Mouse (Mus musculus) hindbrain, embryonic 15.5 days (tissue): ENCODE measurements around the gene Smco3. TPM values are rescaled to one million over a fixed set of nuclear protein-coding genes. Genes with fewer than 3 reads are reported as not detected.
A peak's percentile ranks its signal among the peaks of the same experiment; 100 is the strongest.

Experiments
- ATAC-seq: fragments of 200-750 bp; cut with Nextera tagmentation; 2 replicates; pipeline ENCODE4 v1.8.0; 2017; ENCODE audit warnings: low read depth, moderate number of reproducible peaks, moderate TSS enrichment; ENCODE audit not compliant: low FRiP score
- H3K27ac ChIP-seq: fragments of 300-500 bp; sonication (generic); replicated peaks from 2 replicates; pipeline ENCODE4 v1.5.1; 2015; ENCODE audit warnings: mild to moderate bottlenecking, inconsistent platforms
- H3K27me3 ChIP-seq: fragments of 300-500 bp; sonication (generic); 2 replicates; pipeline ENCODE4 v1.6.1; 2015; ENCODE audit warnings: control low read depth, inconsistent platforms
- H3K36me3 ChIP-seq: fragments of 300-500 bp; sonication (generic); 2 replicates; pipeline ENCODE4 v1.6.1; 2015; ENCODE audit warnings: control low read depth, inconsistent platforms
- H3K4me1 ChIP-seq: fragments of 300-500 bp; sonication (generic); replicated peaks from 2 replicates; pipeline ENCODE4 v1.6.1; 2015; ENCODE audit warnings: control low read depth, inconsistent platforms
- H3K4me2 ChIP-seq: fragments of 300-500 bp; sonication (generic); 2 replicates; pipeline ENCODE4 v1.6.1; 2015; ENCODE audit warnings: moderate library complexity, mild to moderate bottlenecking, inconsistent platforms
- H3K4me3 ChIP-seq: fragments of 300-500 bp; sonication (generic); 2 replicates; pipeline ENCODE4 v1.5.1; 2015; ENCODE audit warnings: mild to moderate bottlenecking, inconsistent platforms
- H3K9ac ChIP-seq: fragments of 300-500 bp; sonication (generic); 2 replicates; pipeline ENCODE4 v1.6.1; 2015; ENCODE audit warnings: inconsistent platforms
- H3K9me3 ChIP-seq: fragments of 300-500 bp; sonication (generic); 2 replicates; pipeline ENCODE4 v1.6.1; 2016; ENCODE audit warnings: control low read depth, inconsistent platforms
- WGBS: fragments of 180-500 bp; shearing (Covaris S2); methylation state at CpG from one replicate; pipeline ENCODE4 v1.1.7; 2015; 5-methylcytosine and 5-hydroxymethylcytosine counted together
- polyA plus RNA-seq: library from polyadenylated mRNA; unstranded; fragments of >200 nt; fragmentation: Nextera tagmentation; extraction: Ambion mirVana; gene quantifications from 2 replicates; pipeline ENCODE4 v1.2.1, GENCODE M21; 2015

Smco3 gene
- polyA plus RNA-seq, 1 experiment from 2014 or later, result 1.4 TPM

GRCm38 (mm10) chr6:136857186-136857872 lies 22.1 kb upstream of the Smco3 start, which contains the start of gene Art4:
Gene Art4, minus strand, starts transcription at chr6:136857733.
- Histone ChIP-seq H3K4me2 (no peak within 1 kb of the TSS), H3K36me3 (no peaks in the 10 kb centered on the region), H3K4me3 (no peak within 1 kb of the TSS), H3K4me1 (0 out of 2 replicates have a peak, but pooled peaks cover 6% of the 10 kb centered on the region), H3K9ac (no peak within 1 kb of the TSS), H3K27me3 (no peaks in the 10 kb centered on the region), H3K27ac (no peak within 1 kb of the TSS), H3K9me3 (no peaks in the 10 kb centered on the region)
- no peak for ATAC-seq
- WGBS, result 75% methylated on average over 18 of the region's 18 CpGs

- Histone ChIP-seq H3K36me3 (no peaks in the 10 kb centered on the region), H3K9ac (no peak overlapping the region), H3K4me2 (no peak overlapping the region), H3K27ac (no peak overlapping the region), H3K4me1 (0 out of 2 replicates have a peak, but pooled peaks cover 8% of the 10 kb centered on the region), H3K27me3 (no peaks in the 10 kb centered on the region), H3K4me3 (no peak overlapping the region), H3K9me3 (no peaks in the 10 kb centered on the region)
- ATAC-seq, result no peak
- WGBS, result 74% methylated on average over 14 of the region's 14 CpGs
Observed at GRCm38 (mm10) chr6:136856071-136856636, 20.9 kb upstream of the Smco3 start.

DNA sequence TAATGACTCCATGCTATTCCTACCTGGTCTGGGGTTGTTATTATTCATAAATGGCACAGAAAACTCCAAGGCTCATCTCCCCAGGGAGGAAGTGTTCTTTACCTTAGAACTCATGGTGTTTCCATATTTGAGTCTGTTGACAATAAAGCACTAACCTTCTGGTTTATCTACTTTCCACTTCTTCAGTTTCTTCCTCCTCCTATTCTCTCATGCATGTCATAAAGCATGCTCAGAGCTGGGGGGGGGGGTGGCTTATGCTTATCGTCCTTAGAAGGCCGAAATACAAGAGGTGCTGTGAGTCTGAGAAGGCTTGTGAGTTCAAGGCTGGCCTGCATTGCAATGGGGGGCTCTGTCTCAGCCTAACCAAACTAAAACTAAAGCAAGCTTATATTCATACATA lies 19.9 kb upstream of the Smco3 start:
- 84% methylated on average over 2 of the region's 2 CpGs for WGBS
- Histone ChIP-seq H3K27me3 (no peaks in the 10 kb centered on the region), H3K36me3 (no peaks in the 10 kb centered on the region), H3K4me2 (no peak overlapping the region), H3K9me3 (no peaks in the 10 kb centered on the region), H3K4me1 (0 out of 2 replicates have a peak, but pooled peaks cover 8% of the 10 kb centered on the region), H3K9ac (no peak overlapping the region), H3K4me3 (no peak overlapping the region), H3K27ac (no peak overlapping the region)
- no peak for ATAC-seq

GRCm38 (mm10) chr6:136854361-136854781 lies 19.1 kb upstream of the Smco3 start:
- Histone ChIP-seq H3K4me2 (no peak overlapping the region), H3K4me1 (0 out of 2 replicates have a peak, but pooled peaks cover 8% of the 10 kb centered on the region), H3K36me3 (no peaks in the 10 kb centered on the region), H3K9ac (no peak overlapping the region), H3K9me3 (no peaks in the 10 kb centered on the region), H3K4me3 (no peak overlapping the region), H3K27me3 (no peaks in the 10 kb centered on the region), H3K27ac (no peak overlapping the region)
- WGBS, result 90% methylated on average over 11 of the region's 11 CpGs
- no peak for ATAC-seq

GRCm38 (mm10) chr6:136852762-136853161 lies 17.5 kb upstream of the Smco3 start:
- no peak overlapping the region for H3K9ac ChIP-seq
- H3K27me3 ChIP-seq, result no peaks in the 10 kb centered on the region
- no peaks in the 10 kb centered on the region for H3K36me3 ChIP-seq
- H3K9me3 ChIP-seq, result no peaks in the 10 kb centered on the region
- H3K27ac ChIP-seq, result peak overlapping the region; percentile 26; the same call in 1 of the 2 replicates
- ATAC-seq, result no peak; the same call in 1 of the 2 replicates
- no peak overlapping the region for H3K4me3 ChIP-seq
- 0 out of 2 replicates have a peak, but pooled peaks cover 8% of the 10 kb centered on the region for H3K4me1 ChIP-seq
- no peak overlapping the region for H3K4me2 ChIP-seq
- 59% methylated on average over 3 of the region's 3 CpGs for WGBS

- Histone ChIP-seq H3K4me3 (no peak overlapping the region), H3K9ac (no peak overlapping the region), H3K4me2 (no peak overlapping the region), H3K27ac (peak overlapping the region; percentile 26; the same call in 1 of the 2 replicates), H3K36me3 (no peaks in the 10 kb centered on the region), H3K27me3 (no peaks in the 10 kb centered on the region), H3K4me1 (0 out of 2 replicates have a peak, but pooled peaks cover 8% of the 10 kb centered on the region), H3K9me3 (no peaks in the 10 kb centered on the region)
- no peak for ATAC-seq
- 83% methylated on average over 4 of the region's 4 CpGs for WGBS
Observed at GRCm38 (mm10) chr6:136852348-136852747, 17.1 kb upstream of the Smco3 start.

DNA sequence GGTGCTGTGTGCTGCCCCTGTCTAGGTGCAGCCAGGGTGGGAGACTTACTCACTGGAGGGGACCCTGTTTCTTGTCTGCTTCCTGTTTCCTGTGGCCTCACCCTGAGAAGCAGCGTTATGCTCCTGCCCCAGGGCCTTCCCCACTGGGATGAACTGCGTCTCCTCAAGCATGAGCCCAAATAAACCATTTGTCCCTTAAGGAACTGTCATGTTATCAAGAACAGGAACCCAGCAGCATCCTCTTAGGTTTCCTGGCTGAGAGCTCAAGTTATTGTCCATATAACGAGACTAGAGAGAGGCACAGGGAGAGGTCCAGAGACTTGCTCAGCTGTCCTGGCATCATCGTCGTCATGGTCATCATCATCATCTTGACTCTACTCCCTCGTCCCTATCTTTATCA lies 15.0 kb upstream of the Smco3 start:
- H3K4me3 ChIP-seq, result no peak overlapping the region
- no peaks in the 10 kb centered on the region for H3K36me3 ChIP-seq
- H3K27me3 ChIP-seq, result no peaks in the 10 kb centered on the region
- ATAC-seq, result no peak
- H3K9me3 ChIP-seq, result no peaks in the 10 kb centered on the region
- no peak overlapping the region for H3K9ac ChIP-seq
- WGBS, result 83% methylated on average over 6 of the region's 6 CpGs
- 0 out of 2 replicates have a peak, but pooled peaks cover 8% of the 10 kb centered on the region for H3K4me1 ChIP-seq
- no peak overlapping the region for H3K27ac ChIP-seq
- no peak overlapping the region for H3K4me2 ChIP-seq

GRCm38 (mm10) chr6:136848971-136849370 lies 13.7 kb upstream of the Smco3 start:
- ATAC-seq, result no peak

GRCm38 (mm10) chr6:136848399-136848798 lies 13.1 kb upstream of the Smco3 start:
- no peak for ATAC-seq
- no peaks in the 10 kb centered on the region for H3K36me3 ChIP-seq
- WGBS, result 89% methylated on average over 8 of the region's 8 CpGs

More at GRCm38 (mm10) chr6:136848971-136849370, 13.7 kb upstream of the Smco3 start:
- H3K27me3 ChIP-seq, result no peaks in the 10 kb centered on the region
- no peak overlapping the region for H3K9ac ChIP-seq
- 0 out of 2 replicates have a peak, but pooled peaks cover 8% of the 10 kb centered on the region for H3K4me1 ChIP-seq
- H3K27ac ChIP-seq, result no peak overlapping the region
- no peak overlapping the region for H3K4me2 ChIP-seq
- H3K4me3 ChIP-seq, result no peak overlapping the region
- WGBS, result 90% methylated on average over 5 of the region's 5 CpGs
- no peaks in the 10 kb centered on the region for H3K36me3 ChIP-seq
- H3K9me3 ChIP-seq, result no peaks in the 10 kb centered on the region

GRCm38 (mm10) chr6:136847790-136848189 lies 12.5 kb upstream of the Smco3 start:
- no peak overlapping the region for H3K4me2 ChIP-seq
- H3K4me1 ChIP-seq, result 0 out of 2 replicates have a peak, but pooled peaks cover 7% of the 10 kb centered on the region
- H3K9ac ChIP-seq, result no peak overlapping the region
- H3K36me3 ChIP-seq, result no peaks in the 10 kb centered on the region
- WGBS, result 29% methylated on average over 2 of the region's 2 CpGs
- no peaks in the 10 kb centered on the region for H3K9me3 ChIP-seq
- H3K27me3 ChIP-seq, result no peaks in the 10 kb centered on the region
- ATAC-seq, result no peak
- no peak overlapping the region for H3K4me3 ChIP-seq
- H3K27ac ChIP-seq, result no peak overlapping the region

More at GRCm38 (mm10) chr6:136848399-136848798, 13.1 kb upstream of the Smco3 start:
- Histone ChIP-seq H3K4me1 (0 out of 2 replicates have a peak, but pooled peaks cover 8% of the 10 kb centered on the region), H3K27ac (no peak overlapping the region), H3K9ac (no peak overlapping the region), H3K4me3 (no peak overlapping the region), H3K27me3 (no peaks in the 10 kb centered on the region), H3K4me2 (no peak overlapping the region), H3K9me3 (no peaks in the 10 kb centered on the region)

DNA sequence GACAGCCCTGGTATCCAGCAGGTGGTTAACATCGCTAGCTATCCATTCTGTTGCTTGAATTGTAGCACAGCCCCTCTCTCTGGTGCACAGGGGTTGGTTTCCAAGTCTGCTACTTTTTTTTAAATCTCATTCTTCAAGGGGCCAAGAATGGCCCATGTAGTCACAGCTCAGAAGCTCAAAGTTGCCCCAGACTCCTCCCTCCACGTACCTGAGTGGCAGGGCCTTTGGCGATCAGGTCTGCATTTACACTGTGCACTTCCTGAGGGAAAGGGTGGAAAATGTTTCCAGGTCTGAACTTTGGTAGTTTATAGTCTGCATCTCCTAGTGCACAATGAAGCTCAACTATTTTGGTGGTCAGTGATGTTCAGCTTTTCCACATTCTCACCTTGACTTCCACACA lies 12.0 kb upstream of the Smco3 start:
- H3K4me2 ChIP-seq, result no peak overlapping the region
- H3K36me3 ChIP-seq, result no peaks in the 10 kb centered on the region
- no peak overlapping the region for H3K4me3 ChIP-seq
- ATAC-seq, result no peak
- H3K27me3 ChIP-seq, result no peaks in the 10 kb centered on the region
- 0 out of 2 replicates have a peak, but pooled peaks cover 2% of the 10 kb centered on the region for H3K4me1 ChIP-seq
- no peaks in the 10 kb centered on the region for H3K9me3 ChIP-seq
- WGBS, result 94% methylated on average over 3 of the region's 3 CpGs
- H3K9ac ChIP-seq, result no peak overlapping the region
- no peak overlapping the region for H3K27ac ChIP-seq

GRCm38 (mm10) chr6:136845706-136846480 lies 10.6 kb upstream of the Smco3 start:
- ATAC-seq, result no peak
- Histone ChIP-seq H3K36me3 (no peaks in the 10 kb centered on the region), H3K27me3 (no peaks in the 10 kb centered on the region), H3K4me1 (no peaks in the 10 kb centered on the region), H3K27ac (no peak overlapping the region), H3K4me3 (no peak overlapping the region), H3K9ac (no peak overlapping the region), H3K4me2 (no peak overlapping the region), H3K9me3 (no peaks in the 10 kb centered on the region)
- WGBS, result 68% methylated on average over 5 of the region's 5 CpGs
